Mouse (Mus musculus) olfactory bulb, adult 2 months (tissue): ENCODE data around the gene Scd1.

ENCODE experiments used
- CTCF ChIP-seq: fragments of 200-500 bp; IDR thresholded peaks from 2 replicates; pipeline ENCODE4 v1.5.1; 2012; ENCODE audit warnings: low read depth, mild to moderate bottlenecking, low read length, moderate library complexity; ENCODE audit not compliant: insufficient read depth
- POLR2A ChIP-seq: fragments of 200-500 bp; IDR thresholded peaks from 2 replicates; pipeline ENCODE4 v1.6.1; 2012; ENCODE audit warnings: mild to moderate bottlenecking, low read depth, low read length, moderate library complexity; ENCODE audit not compliant: insufficient read depth

- no peak for TF ChIP-seq POLR2A
- TF ChIP-seq CTCF, result no peak
Observed at GRCm38 (mm10) chr19:44349689-44350088, 58.0 kb downstream of the Scd1 start.
